Mouse (Mus musculus): ENCODE measurements at regions not wholly inside any gene's neighbourhood (a gene's known extent, or its start where the extent isn't known, plus 50 kb on each side); places are given as distances from the start of the nearest gene placed in this dataset.

DNA sequence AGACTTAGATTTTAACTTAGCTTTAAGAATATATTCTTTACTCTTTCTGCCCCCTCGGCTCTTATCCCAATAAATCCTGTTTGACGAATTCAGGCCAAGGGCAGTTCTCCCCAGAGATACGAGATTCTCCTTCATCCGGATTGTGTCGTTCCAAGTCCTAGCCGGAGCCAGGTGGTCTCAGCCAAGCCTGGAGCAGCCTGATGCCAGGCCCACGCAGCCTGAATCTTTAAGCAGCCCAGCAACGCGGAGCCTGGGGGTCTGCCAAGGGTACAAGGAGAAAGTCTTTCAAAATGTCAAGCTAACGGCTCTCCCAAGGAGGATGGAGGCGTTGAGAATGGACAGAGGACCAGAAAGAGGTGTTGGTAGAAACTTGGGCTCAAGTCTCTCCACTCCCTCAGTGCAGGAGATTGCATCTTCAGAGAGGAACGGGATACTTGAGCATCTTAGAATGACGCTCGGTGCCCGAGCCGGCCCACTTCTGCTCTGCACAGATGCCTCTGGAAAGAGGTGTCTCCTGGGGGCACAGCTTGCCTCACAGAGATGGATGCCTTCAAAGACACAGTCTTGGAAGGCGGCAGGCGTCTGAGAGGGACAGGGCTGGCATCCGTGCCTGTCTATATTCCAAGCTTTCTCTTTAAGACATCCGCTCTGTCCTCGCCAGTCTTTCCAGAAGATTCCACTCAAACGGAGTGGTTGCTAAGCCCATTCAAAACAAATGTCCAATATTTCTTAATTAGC is 145.2 kb upstream of the Ubl3 start:
- Histone ChIP-seq H3K27ac (ENCODE audit: insufficient read depth, low read depth) (no peak overlapping the region), H3K36me3 (replicated peaks in 1 of 2; ENCODE audit: control insufficient read depth in 1 of 2, insufficient read depth in 1 of 2, low read length in 1 of 2) (no peaks in the 10 kb centered on the region), H3K4me2 (ENCODE audit: insufficient read depth, low read depth, poor library complexity, severe bottlenecking) (no peak overlapping the region), H3K79me2 (replicated peaks; ENCODE audit: control insufficient read depth, extremely low read depth, insufficient read depth, poor library complexity, severe bottlenecking) (no peaks in the 10 kb centered on the region), H3K27me3 (replicated peaks) (no peaks in the 10 kb centered on the region), H3K4me1 (ENCODE audit: control insufficient read depth in 1 of 2, insufficient read depth in 2 of 2) (peaks cover 2 to 6% of the 10 kb centered on the region in 2 experiments; a peak in 3 of 4 replicates), H3K4me3 (replicated peaks in 1 of 3; ENCODE audit: low read depth in 2 of 3, low read length in 2 of 3, poor library complexity in 1 of 3) (no peak overlapping the region), H3K9me3 (replicated peaks; ENCODE audit: low read length) (no peaks in the 10 kb centered on the region), H3K9ac (ENCODE audit: insufficient read depth, low read depth) (no peak overlapping the region)
- no peak for DNase-seq (ENCODE audit: extremely low read depth)
- TF ChIP-seq GABPA (IDR thresholded peaks at IDR 0.05; ENCODE audit: insufficient replicate concordance, low read depth, low read length): no peak
- TF ChIP-seq MXI1 (IDR thresholded peaks at IDR 0.05; ENCODE audit: low read depth, low read length): no peak
- TF ChIP-seq HCFC1 (IDR thresholded peaks at IDR 0.05; ENCODE audit: low read depth, low read length): no peak
- no peak for TF ChIP-seq NRF1 (IDR thresholded peaks at IDR 0.05; ENCODE audit: low read depth, low read length)
- TF ChIP-seq RCOR1 (conservative IDR thresholded peaks at IDR 0.05; ENCODE audit: low read depth, low read length): no peak
- dilution Hi-C loops (cut with MboI; ENCODE audit: extremely low pct_ligation_motif_present, extremely low pct_unique_long_range_greater_than_20kb, low sequenced_read_pairs) (no loop called here), in situ Hi-C loops (cut with MboI; ENCODE audit: low pct_ligation_motif_present, low pct_unique_long_range_greater_than_20kb, low sequenced_read_pairs) (no loop called here)

- dilution Hi-C loops (cut with MboI; ENCODE audit: extremely low pct_ligation_motif_present, extremely low pct_unique_long_range_greater_than_20kb, low sequenced_read_pairs): no loop called here
- Histone ChIP-seq H3K4me2 (ENCODE audit: insufficient read depth, low read depth, poor library complexity, severe bottlenecking) (no peak overlapping the region), H3K4me1 (ENCODE audit: control insufficient read depth in 1 of 2, insufficient read depth in 2 of 2) (peaks cover 0 to 2% of the 10 kb centered on the region in 2 experiments; a peak in 1 of 4 replicates), H3K27me3 (replicated peaks) (no peaks in the 10 kb centered on the region), H3K27ac (ENCODE audit: insufficient read depth, low read depth) (no peak overlapping the region), H3K79me2 (replicated peaks; ENCODE audit: control insufficient read depth, extremely low read depth, insufficient read depth, poor library complexity, severe bottlenecking) (no peaks in the 10 kb centered on the region), H3K9me3 (replicated peaks; ENCODE audit: low read length) (no peaks in the 10 kb centered on the region), H3K4me3 (replicated peaks in 1 of 3; ENCODE audit: low read depth in 2 of 3, low read length in 2 of 3, poor library complexity in 1 of 3) (no peak overlapping the region), H3K9ac (ENCODE audit: insufficient read depth, low read depth) (no peak overlapping the region), H3K36me3 (replicated peaks in 1 of 2; ENCODE audit: control insufficient read depth in 1 of 2, insufficient read depth in 1 of 2, low read length in 1 of 2) (no peaks in the 10 kb centered on the region)
- in situ Hi-C loops (cut with MboI; ENCODE audit: low pct_ligation_motif_present, low pct_unique_long_range_greater_than_20kb, low sequenced_read_pairs): no loop called here
- TF ChIP-seq RAD21 (IDR thresholded peaks at IDR 0.05; ENCODE audit: low read depth, low read length) (no peak), JUN (IDR thresholded peaks at IDR 0.05; ENCODE audit: insufficient read depth, low read depth, low read length) (no peak), RCOR1 (conservative IDR thresholded peaks at IDR 0.05; ENCODE audit: low read depth, low read length) (no peak), ZKSCAN1 (IDR thresholded peaks at IDR 0.05; ENCODE audit: borderline replicate concordance, low read depth, low read length) (no peak), SIN3A (IDR thresholded peaks at IDR 0.05; ENCODE audit: low read length) (no peak), UBTF (IDR thresholded peaks at IDR 0.05; ENCODE audit: low read depth, low read length) (no peak), MXI1 (IDR thresholded peaks at IDR 0.05; ENCODE audit: low read depth, low read length) (no peak), EP300 (IDR thresholded peaks at IDR 0.05; ENCODE audit: low read length) (no peak), NELFE (IDR thresholded peaks at IDR 0.05; ENCODE audit: low read depth, low read length) (no peak), JUND (conservative IDR thresholded peaks at IDR 0.05; ENCODE audit: low read depth, low read length) (no peak), CTCF (conservative IDR thresholded peaks at IDR 0.05 in 1 of 2, IDR thresholded peaks at IDR 0.05 in 1 of 2; ENCODE audit: low read depth in 2 of 2, low read length in 2 of 2) (no peak), ZMIZ1 (IDR thresholded peaks at IDR 0.05; ENCODE audit: low read depth, low read length) (no peak), SMC3 (IDR thresholded peaks at IDR 0.05; ENCODE audit: low read depth, low read length) (no peak), MYC (IDR thresholded peaks at IDR 0.05; ENCODE audit: low read depth, low read length) (no peak), ETS1 (conservative IDR thresholded peaks at IDR 0.05; ENCODE audit: low read depth, low read length) (no peak), USF1 (IDR thresholded peaks at IDR 0.05; ENCODE audit: low read depth, low read length) (no peak), TBP (conservative IDR thresholded peaks at IDR 0.05; ENCODE audit: low read depth, low read length) (no peak), CHD2 (IDR thresholded peaks at IDR 0.05; ENCODE audit: low read length) (no peak), IRF4 (IDR thresholded peaks at IDR 0.05; ENCODE audit: low read depth, low read length) (no peak)
- DNase-seq (ENCODE audit: extremely low read depth): no peak
These were observed 141.8 kb upstream of the Ubl3 start for GRCm38 (mm10) chr5:148694352-148694751.

Data from CH12.LX (cell line).